Mouse (Mus musculus): Measurements from ENCODE around the gene Cdh12. TPM values are rescaled to one million over a fixed set of nuclear protein-coding genes. Genes with fewer than 3 reads are reported as not detected.
"Not testable (repeated sequence)": the region's sequence is repeated elsewhere in the genome, so short reads cannot be mapped to it uniquely, and the experiment has no call there.

Cdh12 gene
- total RNA-seq, 2 experiments from 2014 or later, result not detected

GRCm38 (mm10) chr15:21008969-21009368 is 559.9 kb downstream of the Cdh12 start:
- DNase-seq (ENCODE audit: low spot score), result no peak
- intact Hi-C loops (cut with DNase I), result no loop called here

- intact Hi-C loops (cut with DNase I), result no loop called here
Observed at GRCm38 (mm10) chr15:21063683-21064082, 614.6 kb downstream of the Cdh12 start.

DNA sequence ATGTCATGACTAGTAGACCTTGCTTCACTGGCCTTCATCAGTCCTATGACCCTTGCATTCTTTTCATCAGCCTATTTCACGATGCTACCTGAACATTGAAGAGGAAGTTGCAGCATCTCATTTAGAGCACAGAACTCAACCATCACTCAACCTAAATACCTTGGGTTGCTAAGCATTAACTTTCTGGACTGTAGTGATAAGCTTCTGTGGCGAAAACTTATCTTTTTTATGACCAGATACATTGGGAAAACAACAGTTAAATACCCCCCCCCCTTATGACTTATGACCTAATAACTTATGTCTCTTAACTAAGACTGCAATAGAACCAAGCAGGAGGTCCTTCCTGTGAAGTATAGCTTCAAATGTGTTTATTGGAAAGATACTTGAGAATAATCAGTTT is 620.2 kb downstream of the Cdh12 start:
- intact Hi-C loops (cut with DNase I), result no loop called here
- DNase-seq (ENCODE audit: low spot score), result no peak

More at GRCm38 (mm10) chr15:21063683-21064082, 614.6 kb downstream of the Cdh12 start:
- no peak for DNase-seq (ENCODE audit: low spot score)

- intact Hi-C loops (cut with DNase I), result no loop called here
- no peak for DNase-seq (ENCODE audit: low spot score)
Observed at GRCm38 (mm10) chr15:21092824-21093223, 643.8 kb downstream of the Cdh12 start.

- intact Hi-C loops (cut with DNase I), result no loop called here
- DNase-seq (ENCODE audit: low spot score), result no peak
Observed at GRCm38 (mm10) chr15:21109009-21109841, 660.2 kb downstream of the Cdh12 start.

DNA sequence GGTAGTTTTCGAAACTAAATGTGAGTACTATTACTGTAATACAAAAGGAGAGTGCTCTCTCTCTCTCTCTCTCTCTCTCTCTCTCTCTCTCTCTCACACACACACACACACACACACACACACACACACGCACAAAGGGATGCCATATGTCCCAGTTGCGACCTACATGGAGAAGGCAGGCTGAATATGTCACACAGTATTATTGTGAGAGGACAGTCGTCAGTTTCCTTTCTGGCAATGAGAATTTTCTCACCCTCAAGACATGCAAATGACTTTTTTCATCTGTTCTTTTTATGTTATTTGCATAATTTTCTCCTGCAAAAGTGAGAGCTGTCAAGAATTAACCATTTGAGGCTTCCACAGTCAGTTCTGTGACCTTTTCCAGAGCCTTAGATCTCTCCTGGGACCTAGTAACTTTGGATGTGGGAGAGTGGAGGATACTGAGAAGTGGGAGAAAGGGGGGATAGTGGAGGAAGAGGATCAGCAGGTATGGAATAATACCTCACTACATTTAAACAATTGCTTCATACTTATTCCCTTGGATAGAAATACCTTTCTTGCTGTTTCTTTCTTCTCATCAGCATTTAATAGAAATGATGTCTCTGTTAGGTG is 660.9 kb downstream of the Cdh12 start:
- no peak for DNase-seq (ENCODE audit: low spot score)
- intact Hi-C loops (cut with DNase I), result no loop called here

GRCm38 (mm10) chr15:21110874-21111603 is 662.0 kb downstream of the Cdh12 start:
- DNase-seq (ENCODE audit: low spot score), result no peak
- intact Hi-C loops (cut with DNase I), result no loop called here

DNA sequence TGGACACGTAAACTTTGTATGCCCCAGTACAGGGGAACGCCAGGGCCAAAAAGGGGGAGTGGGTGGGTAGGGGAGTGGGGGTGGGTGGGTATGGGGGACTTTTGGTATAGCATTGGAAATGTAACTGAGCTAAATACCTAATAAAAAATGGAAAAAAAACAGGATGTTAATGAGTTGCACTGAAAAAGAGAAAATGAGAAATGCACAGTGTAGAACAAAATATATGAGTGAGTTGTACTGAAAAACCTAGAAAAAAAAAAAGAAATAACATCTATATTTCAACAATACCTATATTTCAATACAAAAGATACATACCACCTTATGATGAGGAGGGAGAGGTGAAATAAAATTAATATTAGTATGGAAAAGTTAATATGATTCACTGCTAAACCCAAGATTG is 665.7 kb downstream of the Cdh12 start:
- intact Hi-C loops (cut with DNase I); DNase-seq (ENCODE audit: low spot score): not testable (repeated sequence)

- no peak for DNase-seq (ENCODE audit: low spot score)
- intact Hi-C loops (cut with DNase I), result no loop called here
Observed at GRCm38 (mm10) chr15:21130660-21131059, 681.6 kb downstream of the Cdh12 start.

DNA sequence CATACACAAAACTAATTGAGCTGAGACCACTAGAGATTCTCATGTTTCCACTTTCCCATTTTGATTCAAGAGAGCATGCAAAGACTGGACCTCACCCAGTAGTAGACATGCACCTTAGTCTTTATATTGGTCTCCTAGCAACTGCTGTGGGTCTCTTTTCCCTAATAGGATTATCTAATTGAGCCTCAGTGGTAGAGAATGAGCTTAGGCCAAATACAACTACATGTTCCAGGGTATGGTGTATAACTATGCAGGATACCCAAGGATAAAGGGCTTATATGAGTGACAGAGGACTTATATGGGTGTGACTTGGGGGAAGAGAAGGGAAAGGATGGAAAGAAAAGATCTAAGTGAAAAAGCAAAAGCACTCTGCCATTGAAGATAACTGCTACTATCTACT is 683.9 kb downstream of the Cdh12 start:
- DNase-seq (ENCODE audit: low spot score), result no peak
- intact Hi-C loops (cut with DNase I), result no loop called here

- intact Hi-C loops (cut with DNase I), result no loop called here
- DNase-seq (ENCODE audit: low spot score), result no peak
Observed at GRCm38 (mm10) chr15:21146896-21147295, 697.8 kb downstream of the Cdh12 start.

DNA sequence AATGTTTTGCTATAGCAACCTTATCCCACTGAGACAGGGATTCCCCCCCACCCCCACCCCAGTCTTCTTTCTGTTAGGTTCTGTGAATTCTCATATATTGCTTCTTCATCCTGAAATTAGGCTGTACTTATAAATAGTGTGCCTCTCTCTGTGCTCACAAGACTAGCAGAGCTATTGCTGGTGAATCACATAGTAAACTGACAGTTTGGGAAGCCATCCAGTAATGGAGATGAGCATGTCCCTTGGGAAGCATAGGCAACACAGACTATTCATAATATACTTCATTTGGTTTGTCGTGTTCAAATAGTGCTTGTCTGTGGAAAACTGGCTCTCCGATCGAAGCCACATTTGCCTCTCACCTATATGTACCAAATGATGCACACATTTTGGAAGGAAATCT is 704.5 kb downstream of the Cdh12 start:
- no peak for DNase-seq (ENCODE audit: low spot score)
- intact Hi-C loops (cut with DNase I), result no loop called here

DNA sequence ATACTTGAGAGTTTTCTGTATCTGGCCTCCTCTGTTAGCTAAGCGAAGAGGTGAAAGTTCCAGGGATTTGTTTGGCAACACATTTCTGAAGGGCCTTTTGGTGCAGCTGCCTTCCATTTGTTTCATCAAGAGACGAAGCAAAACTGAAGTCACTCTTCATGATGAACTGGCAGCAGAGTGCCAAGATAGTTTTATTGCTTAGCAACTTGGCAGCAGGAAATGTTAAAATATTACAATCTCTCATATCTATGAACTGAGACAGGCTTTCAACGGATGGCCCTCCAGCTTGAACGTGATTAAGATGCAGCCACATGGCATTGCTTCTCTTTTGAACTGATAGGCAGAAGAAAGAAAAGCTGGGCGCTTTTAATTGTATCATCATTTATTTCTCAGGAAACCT is 730.7 kb downstream of the Cdh12 start:
- intact Hi-C loops (cut with DNase I), result no loop called here
- no peak for DNase-seq (ENCODE audit: low spot score)

GRCm38 (mm10) chr15:21180191-21180590 is 731.1 kb downstream of the Cdh12 start:
- DNase-seq (ENCODE audit: low spot score), result no peak
- intact Hi-C loops (cut with DNase I), result no loop called here

GRCm38 (mm10) chr15:21185799-21186198 is 736.7 kb downstream of the Cdh12 start:
- DNase-seq (ENCODE audit: low spot score), result no peak

DNA sequence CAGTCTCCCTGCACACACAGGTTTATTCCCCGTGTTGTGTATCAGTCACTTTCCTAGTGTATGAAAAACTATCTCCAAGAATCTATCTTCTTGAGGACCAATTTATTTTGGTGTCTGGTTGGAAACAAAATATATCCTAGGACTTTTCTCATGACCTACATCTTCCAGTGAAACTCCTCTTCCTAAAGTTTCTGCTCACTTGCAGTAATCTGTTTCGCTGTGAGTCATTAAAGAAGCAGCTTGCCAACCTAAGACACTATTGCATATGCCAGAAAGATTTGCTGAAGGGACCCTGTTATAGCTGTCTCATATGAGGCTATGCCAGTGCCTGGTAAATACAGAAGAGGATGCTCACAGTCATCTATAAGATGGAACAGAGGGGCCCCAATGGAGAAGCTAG is 761.0 kb downstream of the Cdh12 start:
- intact Hi-C loops (cut with DNase I); DNase-seq (ENCODE audit: low spot score): not testable (repeated sequence)

More at GRCm38 (mm10) chr15:21185799-21186198, 736.7 kb downstream of the Cdh12 start:
- intact Hi-C loops (cut with DNase I), result no loop called here

DNA sequence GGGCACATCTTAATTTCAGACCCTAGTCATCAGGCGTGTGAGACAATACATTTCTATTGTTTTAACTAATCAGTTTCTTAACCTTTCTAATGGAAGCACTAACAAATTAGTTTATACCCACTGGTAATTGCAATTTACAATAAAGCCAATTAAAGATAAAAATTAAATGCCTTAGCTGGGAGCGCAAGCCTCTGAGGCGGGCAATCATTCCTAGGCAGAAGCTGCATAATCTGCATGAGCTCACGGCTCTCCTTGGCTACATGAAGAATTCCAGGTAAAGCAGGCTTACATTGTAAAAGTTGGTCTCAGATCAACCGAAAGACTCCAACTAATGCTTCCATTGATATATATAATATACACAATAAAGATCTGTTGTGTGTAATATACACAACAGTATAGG is 773.9 kb downstream of the Cdh12 start:
- intact Hi-C loops (cut with DNase I), result no loop called here

DNA sequence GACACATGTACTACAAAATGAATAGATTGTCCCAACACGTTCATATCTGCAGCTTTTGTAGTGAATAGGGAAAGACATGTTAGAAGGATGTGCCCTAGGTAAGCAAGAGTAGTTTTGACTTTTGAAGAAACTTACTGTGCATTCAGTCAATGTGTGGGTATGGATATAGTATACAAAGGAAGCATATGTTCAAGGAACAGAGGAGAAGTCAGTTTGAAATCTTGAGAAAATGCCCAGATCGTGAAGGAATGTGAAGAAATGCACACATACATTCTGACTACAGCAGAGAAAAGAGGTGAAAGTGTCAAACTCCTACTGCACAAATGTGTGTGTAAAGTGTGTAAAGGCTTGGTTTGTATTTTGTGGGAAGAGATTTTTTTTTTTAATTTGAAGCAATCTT is 812.3 kb downstream of the Cdh12 start:
- DNase-seq (ENCODE audit: low spot score), result no peak
- intact Hi-C loops (cut with DNase I), result no loop called here

More for the DNA sequence above, 773.9 kb downstream of the Cdh12 start:
- no peak for DNase-seq (ENCODE audit: low spot score)

DNA sequence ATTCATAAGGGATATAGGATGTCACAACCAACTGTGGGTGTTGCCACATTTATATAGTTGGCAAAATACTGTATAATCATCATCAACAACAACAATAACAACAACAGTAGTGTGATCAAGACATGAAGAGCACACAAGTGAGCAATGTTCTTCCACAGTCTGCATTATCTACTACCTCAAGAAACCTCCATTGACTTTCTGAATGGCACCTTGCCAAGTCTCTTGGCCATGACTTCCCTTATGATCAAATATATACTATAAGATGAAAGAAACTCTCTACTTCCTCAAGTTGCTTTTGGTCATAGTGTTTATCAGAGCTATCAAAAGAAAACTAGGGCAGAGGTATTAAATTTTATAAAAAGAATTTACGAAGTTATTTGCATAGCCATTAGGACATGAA is 820.8 kb downstream of the Cdh12 start:
- no peak for DNase-seq (ENCODE audit: low spot score)
- intact Hi-C loops (cut with DNase I), result no loop called here

DNA sequence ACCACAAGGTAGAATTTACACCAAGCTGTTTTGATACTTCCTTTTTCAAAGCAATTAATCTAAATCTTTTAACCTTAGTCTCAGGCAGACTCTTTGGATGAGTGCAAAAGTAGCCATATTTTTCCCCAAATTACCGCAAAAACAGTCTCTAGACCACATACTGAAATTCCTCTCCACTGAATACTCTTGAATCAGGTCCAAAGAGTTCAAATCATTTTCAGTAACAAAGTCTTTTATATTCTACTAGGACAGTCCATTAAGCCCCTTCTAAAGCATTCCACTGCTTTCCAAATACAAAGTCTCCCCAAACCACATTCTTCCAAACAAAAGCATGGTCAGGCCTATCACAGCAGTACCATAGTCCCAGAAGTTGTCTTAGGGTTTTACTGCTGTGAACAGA is 848.0 kb downstream of the Cdh12 start:
- intact Hi-C loops (cut with DNase I), result no loop called here
- no peak for DNase-seq (ENCODE audit: low spot score)

DNA sequence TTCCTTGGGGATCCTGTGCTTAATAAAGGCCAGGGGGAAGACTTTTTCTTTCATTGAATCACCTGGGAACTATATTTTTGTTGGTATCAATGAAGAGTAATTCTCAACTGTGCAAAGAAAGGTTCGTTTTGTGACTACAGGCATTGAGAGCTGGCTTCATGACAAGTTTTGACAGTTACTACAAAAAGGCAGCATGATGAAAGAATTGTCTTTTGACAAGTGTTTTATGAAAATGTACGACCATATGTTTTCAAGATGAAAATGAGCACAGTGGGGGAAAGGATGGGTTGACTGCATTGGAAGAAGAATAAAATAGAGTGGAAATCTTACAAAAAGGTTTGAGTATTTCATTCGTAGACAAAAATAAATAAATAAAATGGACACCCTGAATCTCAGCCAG is 866.4 kb downstream of the Cdh12 start:
- no peak for DNase-seq (ENCODE audit: low spot score)
- intact Hi-C loops (cut with DNase I), result no loop called here
